Mouse (Mus musculus): ENCODE results near the gene Rmi2. TPM values are rescaled to one million over a fixed set of nuclear protein-coding genes. Genes with fewer than 3 reads are reported as not detected.
"Not testable (repeated sequence)": the region's sequence is repeated elsewhere in the genome, so short reads cannot be mapped to it uniquely, and the experiment has no call there.

Rmi2 gene
- polyA plus RNA-seq, 1 experiment: 0.66 TPM

- DNase-seq (ENCODE audit: low spot score): no peak
Observed at GRCm38 (mm10) chr16:10827269-10827668, 7.6 kb upstream of the Rmi2 start.

- DNase-seq (ENCODE audit: low spot score): no peak
Observed at GRCm38 (mm10) chr16:10827766-10828460, 6.9 kb upstream of the Rmi2 start.

GRCm38 (mm10) chr16:10828461-10828805 lies 6.4 kb upstream of the Rmi2 start:
- no peak for DNase-seq (ENCODE audit: low spot score)

- no peak for DNase-seq (ENCODE audit: low spot score)
Observed at GRCm38 (mm10) chr16:10834542-10834910, 333 bp upstream of the Rmi2 start.

- no peak for DNase-seq (ENCODE audit: low spot score)
Observed at GRCm38 (mm10) chr16:10836388-10836787, 1.5 kb downstream of the Rmi2 start.

GRCm38 (mm10) chr16:10837250-10837649 lies 2.4 kb downstream of the Rmi2 start:
- no peak for DNase-seq (ENCODE audit: low spot score)

- no peak for DNase-seq (ENCODE audit: low spot score)
Observed at GRCm38 (mm10) chr16:10837903-10838302, 3.0 kb downstream of the Rmi2 start.

- no peak for DNase-seq (ENCODE audit: low spot score)
Observed at GRCm38 (mm10) chr16:10838487-10839245, 3.8 kb downstream of the Rmi2 start.

GRCm38 (mm10) chr16:10840018-10840417 lies 5.2 kb downstream of the Rmi2 start:
- no peak for DNase-seq (ENCODE audit: low spot score)

GRCm38 (mm10) chr16:10842282-10842855 lies 7.5 kb downstream of the Rmi2 start:
- no peak for DNase-seq (ENCODE audit: low spot score)

- DNase-seq (ENCODE audit: low spot score): no peak
Observed at GRCm38 (mm10) chr16:10843486-10844318, 8.8 kb downstream of the Rmi2 start.

GRCm38 (mm10) chr16:10844319-10844670 lies 9.4 kb downstream of the Rmi2 start:
- DNase-seq (ENCODE audit: low spot score): no peak

- DNase-seq (ENCODE audit: low spot score): no peak
Observed at GRCm38 (mm10) chr16:10845952-10846351, 11.1 kb downstream of the Rmi2 start.

- DNase-seq (ENCODE audit: low spot score): no peak
Observed at GRCm38 (mm10) chr16:10846503-10846902, 11.6 kb downstream of the Rmi2 start.

GRCm38 (mm10) chr16:10849965-10850861 lies 15.4 kb downstream of the Rmi2 start:
- peak; percentile 54 for DNase-seq (ENCODE audit: low spot score)

GRCm38 (mm10) chr16:10850905-10851304 lies 16.0 kb downstream of the Rmi2 start:
- DNase-seq (ENCODE audit: low spot score): no peak

GRCm38 (mm10) chr16:10852216-10852615 lies 17.4 kb downstream of the Rmi2 start:
- not testable (repeated sequence) for DNase-seq (ENCODE audit: low spot score)

- no peak for DNase-seq (ENCODE audit: low spot score)
Observed at GRCm38 (mm10) chr16:10859726-10860245, 24.9 kb downstream of the Rmi2 start.

GRCm38 (mm10) chr16:10861408-10861807 lies 26.5 kb downstream of the Rmi2 start:
- DNase-seq (ENCODE audit: low spot score): no peak

GRCm38 (mm10) chr16:10864833-10865591 lies 30.2 kb downstream of the Rmi2 start:
- DNase-seq (ENCODE audit: low spot score): no peak

All from urinary bladder, adult 2 months (tissue).